Mouse (Mus musculus) kidney, postnatal 0 days (tissue): ENCODE data around the gene Rassf8. TPM values are rescaled to one million over a fixed set of nuclear protein-coding genes. Genes with fewer than 3 reads are reported as not detected.
A peak's percentile ranks its signal among the peaks of the same experiment; 100 is the strongest.

Experiments
- ATAC-seq: fragments of 200-750 bp; cut with Nextera tagmentation; replicated peaks from 2 replicates; pipeline ENCODE4 v1.8.0; 2017; ENCODE audit warnings: low read depth, moderate number of reproducible peaks, moderate TSS enrichment, moderate library complexity; ENCODE audit not compliant: low FRiP score
- DNase-seq: peaks from one replicate; pipeline ENCODE4 v3.0.0-alpha.2; 2016; ENCODE audit warnings: low spot score
- H3K27ac ChIP-seq: fragments of 300-500 bp; sonication (generic); 2 replicates; pipeline ENCODE4 v1.5.1; 2014; ENCODE audit warnings: mild to moderate bottlenecking
- H3K27me3 ChIP-seq: fragments of 300-500 bp; sonication (generic); 2 replicates; pipeline ENCODE4 v1.6.1; 2014; ENCODE audit warnings: low read length, mixed read lengths; ENCODE audit not compliant: insufficient read depth
- H3K36me3 ChIP-seq: fragments of 300-500 bp; sonication (generic); 2 replicates; pipeline ENCODE4 v1.6.1; 2014; ENCODE audit warnings: low read length, mixed read lengths; ENCODE audit not compliant: insufficient read depth
- H3K4me1 ChIP-seq: fragments of 300-500 bp; sonication (generic); replicated peaks from 2 replicates; pipeline ENCODE4 v1.6.1; 2014; ENCODE audit warnings: antibody characterized with exemption, low read length, mixed read lengths; ENCODE audit not compliant: insufficient read depth
- H3K4me2 ChIP-seq: fragments of 300-500 bp; sonication (generic); 2 replicates; pipeline ENCODE4 v1.6.1; 2014; ENCODE audit warnings: mild to moderate bottlenecking, low read length, moderate library complexity, mixed read lengths
- H3K4me3 ChIP-seq: fragments of 300-500 bp; sonication (generic); replicated peaks from 2 replicates; pipeline ENCODE4 v1.5.1; 2014; ENCODE audit warnings: low read depth, low read length
- H3K9ac ChIP-seq: fragments of 300-500 bp; sonication (generic); 2 replicates; pipeline ENCODE4 v1.6.1; 2014; ENCODE audit warnings: low read depth, low read length
- H3K9me3 ChIP-seq: fragments of 300-500 bp; sonication (generic); replicated peaks from 2 replicates; pipeline ENCODE4 v1.6.1; 2016; ENCODE audit warnings: low read length, inconsistent platforms, mixed read lengths
- CTCF ChIP-seq: IDR thresholded peaks from 2 replicates; pipeline ENCODE4 v1.5.1; 2016; ENCODE audit warnings: antibody characterized with exemption, low read depth, mild to moderate bottlenecking, moderate library complexity
- WGBS: fragments of 180-500 bp; shearing (Covaris S2); extraction: QIAGEN DNeasy Blood & Tissue Kit; methylation state at CpG from one replicate; pipeline ENCODE4 v1.1.7; 2014; 5-methylcytosine and 5-hydroxymethylcytosine counted together
- polyA plus RNA-seq: library from polyadenylated mRNA; unstranded; fragments of >200 nt; fragmentation: Nextera tagmentation; extraction: Ambion mirVana; gene quantifications from 2 replicates; pipeline ENCODE4 v1.2.1, GENCODE M21; 2015

Gene Rassf8
- polyA plus RNA-seq, 1 experiment from 2014 or later = 10.3 TPM

GRCm38 (mm10) chr6:145858414-145858813, 111.9 kb downstream of the Rassf8 start:
- Histone ChIP-seq H3K27ac (no peak overlapping the region), H3K27me3 (peaks cover 9% of the 10 kb centered on the region), H3K36me3 (no peaks in the 10 kb centered on the region), H3K4me1 (peaks cover 10% of the 10 kb centered on the region), H3K4me2 (no peak overlapping the region), H3K9me3 (no peaks in the 10 kb centered on the region), H3K4me3 (no peak overlapping the region), H3K9ac (no peak overlapping the region)
- TF ChIP-seq CTCF = no peak
- ATAC-seq (no peak), DNase-seq (no peak)
- WGBS = 39% methylated on average over 8 of the region's 8 CpGs

- ATAC-seq (no peak), DNase-seq (no peak)
- Histone ChIP-seq H3K4me2 (no peak overlapping the region), H3K4me3 (no peak overlapping the region), H3K36me3 (no peaks in the 10 kb centered on the region), H3K9me3 (no peaks in the 10 kb centered on the region), H3K27me3 (peaks cover 9% of the 10 kb centered on the region), H3K27ac (no peak overlapping the region), H3K4me1 (peaks cover 15% of the 10 kb centered on the region), H3K9ac (no peak overlapping the region)
- TF ChIP-seq CTCF = peak; percentile 48
- 58% methylated on average over 2 of the region's 2 CpGs for WGBS
Observed at GRCm38 (mm10) chr6:145860350-145860749, 113.8 kb downstream of the Rassf8 start.

GRCm38 (mm10) chr6:145861462-145862227, 115.1 kb downstream of the Rassf8 start:
- Histone ChIP-seq H3K4me3 (no peak overlapping the region), H3K4me2 (no peak overlapping the region), H3K27me3 (peaks cover 9% of the 10 kb centered on the region), H3K36me3 (no peaks in the 10 kb centered on the region), H3K9ac (no peak overlapping the region), H3K27ac (no peak overlapping the region), H3K9me3 (no peaks in the 10 kb centered on the region), H3K4me1 (peaks cover 23% of the 10 kb centered on the region)
- WGBS = 83% methylated on average over 9 of the region's 9 CpGs
- ATAC-seq (no peak), DNase-seq (no peak)
- TF ChIP-seq CTCF = no peak

GRCm38 (mm10) chr6:145862321-145862720, 115.8 kb downstream of the Rassf8 start:
- peaks cover 23% of the 10 kb centered on the region for H3K4me1 ChIP-seq
- no peak overlapping the region for H3K27ac ChIP-seq
- no peak overlapping the region for H3K9ac ChIP-seq
- no peaks in the 10 kb centered on the region for H3K36me3 ChIP-seq
- H3K27me3 ChIP-seq = peaks cover 9% of the 10 kb centered on the region
- peak overlapping the region; percentile 49 for H3K4me3 ChIP-seq
- no peak for TF ChIP-seq CTCF
- H3K9me3 ChIP-seq = no peaks in the 10 kb centered on the region
- WGBS = 20% methylated on average over 4 of the region's 4 CpGs
- ATAC-seq = no peak
- peak overlapping the region; percentile 95 for H3K4me2 ChIP-seq
- no peak for DNase-seq

GRCm38 (mm10) chr6:145862739-145863064, 116.2 kb downstream of the Rassf8 start:
- ATAC-seq = no peak
- no peak for TF ChIP-seq CTCF
- WGBS = 2% methylated on average over 34 of the region's 35 CpGs
- H3K4me1 ChIP-seq = peaks cover 23% of the 10 kb centered on the region
- H3K4me3 ChIP-seq = peak overlapping the region; percentile 49
- no peak overlapping the region for H3K27ac ChIP-seq
- peak overlapping the region; percentile 57 for H3K9ac ChIP-seq
- no peaks in the 10 kb centered on the region for H3K36me3 ChIP-seq
- H3K27me3 ChIP-seq = peaks cover 9% of the 10 kb centered on the region
- peak overlapping the region; percentile 95 for H3K4me2 ChIP-seq
- DNase-seq = no peak
- H3K9me3 ChIP-seq = no peaks in the 10 kb centered on the region

GRCm38 (mm10) chr6:145863065-145863971, 116.8 kb downstream of the Rassf8 start:
- H3K9ac ChIP-seq = peak overlapping the region; percentile 57
- no peaks in the 10 kb centered on the region for H3K9me3 ChIP-seq
- peak overlapping the region; percentile 95 for H3K4me2 ChIP-seq
- H3K27me3 ChIP-seq = peaks cover 9% of the 10 kb centered on the region
- WGBS = under 1% methylated on average over 93 of the region's 105 CpGs
- ATAC-seq (peak; percentile 44), DNase-seq (peak; percentile 50)
- H3K4me1 ChIP-seq = peaks cover 23% of the 10 kb centered on the region
- no peak overlapping the region for H3K27ac ChIP-seq
- H3K4me3 ChIP-seq = peak overlapping the region; percentile 49
- no peaks in the 10 kb centered on the region for H3K36me3 ChIP-seq
- TF ChIP-seq CTCF = no peak
